Mouse (Mus musculus) stomach, postnatal 0 days (tissue): ENCODE data around the gene Kcnc4.

Experiments
- CTCF ChIP-seq: IDR thresholded peaks from 2 replicates; pipeline ENCODE4 v1.5.1; 2016; ENCODE audit warnings: antibody characterized with exemption, low read depth, mild to moderate bottlenecking, moderate library complexity
- EP300 ChIP-seq: optimal IDR thresholded peaks from 2 replicates; pipeline ENCODE3; 2016; ENCODE audit warnings: antibody characterized with exemption

- TF ChIP-seq CTCF (no peak), EP300 (no peak)
Measured at GRCm38 (mm10) chr3:107417287-107417644, 42.1 kb downstream of the Kcnc4 start.
